Mouse (Mus musculus): Measurements from ENCODE around the gene Gm960. TPM values are rescaled to one million over a fixed set of nuclear protein-coding genes. Genes with fewer than 3 reads are reported as not detected.

The Gm960 gene
- polyA plus RNA-seq, 1 experiment, result not detected

DNA sequence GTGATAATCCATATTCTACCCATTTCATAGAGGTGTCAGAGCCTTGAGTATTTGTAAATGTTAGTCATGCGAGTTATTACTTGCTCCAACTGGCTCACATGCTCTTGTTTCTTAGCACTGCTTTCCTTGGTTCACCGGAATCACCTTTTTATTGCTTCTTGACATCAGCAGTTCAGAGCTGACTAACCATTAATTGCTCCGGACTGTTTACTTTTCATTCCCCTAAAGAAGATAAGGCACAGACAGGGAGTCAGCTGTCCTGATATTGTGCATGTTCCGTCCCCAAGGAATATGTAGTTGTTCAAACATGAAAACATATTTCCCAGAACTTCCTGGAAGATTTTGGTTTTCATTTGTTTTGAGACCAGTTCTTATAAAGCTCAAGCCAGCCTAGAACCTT lies 27.7 kb downstream of the Gm960 start:
- no peak for DNase-seq (ENCODE audit: low read depth in 1 of 2, low spot score in 2 of 2)
- 78% methylated on average over 4 of the region's 4 CpGs for WGBS
- Histone ChIP-seq H3K4me1 (ENCODE audit: control insufficient read depth, insufficient read depth, insufficient read length) (no peaks in the 10 kb centered on the region), H3K4me3 (ENCODE audit: extremely low read depth, insufficient read depth, insufficient read length) (no peak overlapping the region), H3K27me3 (ENCODE audit: control insufficient read depth, insufficient read depth, low read length) (0 out of 2 replicates have a peak, but pooled peaks cover 2% of the 10 kb centered on the region), H3K27ac (ENCODE audit: insufficient read depth, low read length) (no peak overlapping the region), H3K36me3 (ENCODE audit: control insufficient read depth, insufficient read depth, low read length) (no peaks in the 10 kb centered on the region)
- no peak for TF ChIP-seq CTCF (IDR thresholded peaks at IDR 0.05; ENCODE audit: extremely low read depth, insufficient read depth, insufficient read length, insufficient replicate concordance)
- no peak for TF ChIP-seq POLR2A (IDR thresholded peaks at IDR 0.05; ENCODE audit: low read depth, low read length)

DNA sequence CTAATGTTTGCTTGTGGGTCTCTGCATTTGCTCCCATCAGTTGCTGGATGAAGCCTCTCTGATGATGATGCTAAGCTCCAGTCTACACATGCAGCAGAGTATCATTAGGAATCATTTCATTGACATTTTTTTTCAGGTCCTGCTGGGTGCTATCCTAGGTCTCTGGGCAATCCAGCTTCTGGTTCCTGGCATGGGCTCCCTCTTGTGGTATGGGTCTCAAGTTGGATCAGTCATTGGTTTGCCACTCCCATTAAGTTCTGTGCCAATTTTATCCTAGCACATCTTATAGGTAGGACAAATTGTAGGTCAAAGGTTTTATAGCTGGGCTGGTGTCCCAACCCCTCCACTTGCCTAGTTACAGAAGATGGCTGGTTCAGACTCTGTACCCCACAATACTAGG lies 31.7 kb downstream of the Gm960 start:
- Histone ChIP-seq H3K27me3 (ENCODE audit: control insufficient read depth, insufficient read depth, low read length) (no peaks in the 10 kb centered on the region), H3K36me3 (ENCODE audit: control insufficient read depth, insufficient read depth, low read length) (no peaks in the 10 kb centered on the region), H3K27ac (ENCODE audit: insufficient read depth, low read length) (no peak overlapping the region), H3K4me1 (ENCODE audit: control insufficient read depth, insufficient read depth, insufficient read length) (no peaks in the 10 kb centered on the region), H3K4me3 (ENCODE audit: extremely low read depth, insufficient read depth, insufficient read length) (no peak overlapping the region)
- DNase-seq (ENCODE audit: low read depth in 1 of 2, low spot score in 2 of 2), result no peak
- TF ChIP-seq POLR2A (IDR thresholded peaks at IDR 0.05; ENCODE audit: low read depth, low read length), result no peak
- no peak for TF ChIP-seq CTCF (IDR thresholded peaks at IDR 0.05; ENCODE audit: extremely low read depth, insufficient read depth, insufficient read length, insufficient replicate concordance)

DNA sequence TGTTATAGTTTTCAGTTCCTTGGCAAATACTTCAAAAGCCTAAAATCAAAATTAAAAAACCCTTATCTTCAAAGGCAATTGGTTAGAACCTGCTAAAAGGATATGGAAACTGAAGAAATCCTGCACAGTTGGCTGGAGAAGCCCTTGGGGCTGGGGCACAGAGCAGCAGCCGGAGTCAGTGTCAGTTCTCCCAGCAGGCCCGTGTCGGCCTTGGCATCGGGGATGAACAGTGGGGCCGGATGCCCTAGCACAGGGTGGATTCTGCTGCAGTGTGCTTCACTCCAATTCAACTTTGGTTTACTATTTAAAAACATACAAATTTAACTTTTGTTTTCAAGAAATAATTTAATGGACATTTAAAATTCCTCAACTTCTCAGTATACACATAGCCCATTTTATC lies 40.3 kb downstream of the Gm960 start:
- WGBS, result 88% methylated on average over 5 of the region's 5 CpGs
- no peaks in the 10 kb centered on the region for H3K4me1 ChIP-seq (ENCODE audit: control insufficient read depth, insufficient read depth, insufficient read length)
- H3K27me3 ChIP-seq (ENCODE audit: control insufficient read depth, insufficient read depth, low read length), result no peaks in the 10 kb centered on the region

DNA sequence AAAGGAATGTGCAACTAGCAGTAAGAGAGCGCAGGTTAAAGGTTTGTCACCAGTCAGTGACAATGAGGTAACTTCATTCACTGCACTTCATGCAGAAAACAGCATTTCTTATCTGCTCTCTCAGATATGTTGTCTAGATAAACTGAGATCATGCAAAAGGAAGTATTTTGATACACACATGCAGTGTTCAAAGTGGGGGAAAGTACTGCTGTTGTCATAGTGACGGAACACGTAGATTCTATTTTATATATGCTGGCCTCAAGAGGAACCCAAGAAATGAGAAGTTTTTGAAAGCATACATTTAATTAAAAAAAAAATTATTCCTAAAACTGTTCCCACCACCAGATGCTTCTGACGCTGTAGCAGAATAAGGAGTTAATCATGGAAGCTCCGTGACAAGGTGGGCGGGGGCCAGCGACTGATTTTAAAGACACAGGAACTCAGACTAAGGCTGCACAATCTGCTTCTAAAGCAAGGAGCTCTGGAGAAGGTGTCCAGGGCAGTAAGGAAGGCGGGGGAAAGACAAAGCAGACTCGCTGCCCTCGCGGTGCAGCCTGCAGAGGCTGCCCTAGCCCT lies 51.5 kb downstream of the Gm960 start:
- no peaks in the 10 kb centered on the region for H3K27me3 ChIP-seq (ENCODE audit: control insufficient read depth, insufficient read depth, low read length)
- H3K27ac ChIP-seq (ENCODE audit: insufficient read depth, low read length), result no peak overlapping the region
- 83% methylated on average over 11 of the region's 11 CpGs for WGBS

More for the DNA sequence above, 40.3 kb downstream of the Gm960 start:
- TF ChIP-seq CTCF (IDR thresholded peaks at IDR 0.05; ENCODE audit: extremely low read depth, insufficient read depth, insufficient read length, insufficient replicate concordance) (no peak), POLR2A (IDR thresholded peaks at IDR 0.05; ENCODE audit: low read depth, low read length) (no peak)
- Histone ChIP-seq H3K27ac (ENCODE audit: insufficient read depth, low read length) (no peak overlapping the region), H3K4me3 (ENCODE audit: extremely low read depth, insufficient read depth, insufficient read length) (no peak overlapping the region), H3K36me3 (ENCODE audit: control insufficient read depth, insufficient read depth, low read length) (no peaks in the 10 kb centered on the region)
- no peak for DNase-seq (ENCODE audit: low read depth in 1 of 2, low spot score in 2 of 2)

DNA sequence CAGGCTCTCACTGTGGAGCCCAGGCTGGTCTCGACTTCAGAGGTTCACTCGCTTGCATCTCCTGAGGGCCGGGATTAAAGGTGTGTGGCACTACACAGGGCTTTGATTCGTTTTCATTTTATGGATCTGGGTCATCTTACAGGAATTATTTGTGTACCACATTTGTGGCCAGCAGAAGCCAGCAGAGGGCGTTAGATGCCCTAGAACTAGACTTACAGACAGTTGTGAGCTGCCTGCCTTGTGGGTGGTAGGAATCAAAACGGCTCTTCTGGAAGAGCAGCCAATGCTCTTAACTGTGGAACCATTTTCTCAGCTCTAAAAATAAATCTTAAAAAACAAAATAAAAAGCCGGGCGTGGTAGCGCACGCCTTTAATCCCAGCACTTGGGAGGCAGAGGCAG lies 54.2 kb downstream of the Gm960 start:
- H3K4me1 ChIP-seq (ENCODE audit: control insufficient read depth, insufficient read depth, insufficient read length), result no peaks in the 10 kb centered on the region
- no peak overlapping the region for H3K4me3 ChIP-seq (ENCODE audit: extremely low read depth, insufficient read depth, insufficient read length)
- no peak for DNase-seq (ENCODE audit: low read depth in 1 of 2, low spot score in 2 of 2)
- no peaks in the 10 kb centered on the region for H3K27me3 ChIP-seq (ENCODE audit: control insufficient read depth, insufficient read depth, low read length)
- WGBS, result 49% methylated on average over 10 of the region's 10 CpGs
- no peak overlapping the region for H3K27ac ChIP-seq (ENCODE audit: insufficient read depth, low read length)
- H3K36me3 ChIP-seq (ENCODE audit: control insufficient read depth, insufficient read depth, low read length), result no peaks in the 10 kb centered on the region
- no peak for TF ChIP-seq CTCF (IDR thresholded peaks at IDR 0.05; ENCODE audit: extremely low read depth, insufficient read depth, insufficient read length, insufficient replicate concordance)

More for the DNA sequence above, 51.5 kb downstream of the Gm960 start:
- Histone ChIP-seq H3K4me1 (ENCODE audit: control insufficient read depth, insufficient read depth, insufficient read length) (no peaks in the 10 kb centered on the region), H3K36me3 (ENCODE audit: control insufficient read depth, insufficient read depth, low read length) (no peaks in the 10 kb centered on the region), H3K4me3 (ENCODE audit: extremely low read depth, insufficient read depth, insufficient read length) (no peak overlapping the region)
- TF ChIP-seq POLR2A (IDR thresholded peaks at IDR 0.05; ENCODE audit: low read depth, low read length) (no peak), CTCF (IDR thresholded peaks at IDR 0.05; ENCODE audit: extremely low read depth, insufficient read depth, insufficient read length, insufficient replicate concordance) (no peak)
- DNase-seq (ENCODE audit: low read depth in 1 of 2, low spot score in 2 of 2), result no peak

DNA sequence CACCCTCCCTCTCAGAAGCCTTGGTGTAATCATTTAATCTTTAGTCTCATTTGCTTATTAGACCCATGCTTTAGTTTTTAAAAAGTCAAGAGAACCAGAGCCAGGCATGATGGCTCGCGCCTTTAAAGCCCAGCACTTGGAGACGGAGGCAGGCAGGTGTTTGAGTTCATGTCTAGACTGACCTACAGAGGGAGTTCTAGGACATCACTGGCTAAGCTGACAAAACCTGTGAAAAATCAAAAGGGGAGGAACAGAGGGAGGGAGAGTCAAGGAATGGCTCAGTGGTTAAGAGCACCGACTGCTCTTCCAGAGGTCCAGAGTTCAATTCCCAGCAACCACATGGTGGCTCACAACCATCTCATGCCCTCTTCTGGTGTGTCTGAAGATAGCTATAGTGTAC lies 62.5 kb downstream of the Gm960 start:
- no peak for TF ChIP-seq POLR2A (IDR thresholded peaks at IDR 0.05; ENCODE audit: low read depth, low read length)
- TF ChIP-seq CTCF (IDR thresholded peaks at IDR 0.05; ENCODE audit: extremely low read depth, insufficient read depth, insufficient read length, insufficient replicate concordance), result no peak
- Histone ChIP-seq H3K36me3 (ENCODE audit: control insufficient read depth, insufficient read depth, low read length) (no peaks in the 10 kb centered on the region), H3K27ac (ENCODE audit: insufficient read depth, low read length) (no peak overlapping the region), H3K4me3 (ENCODE audit: extremely low read depth, insufficient read depth, insufficient read length) (no peak overlapping the region), H3K4me1 (ENCODE audit: control insufficient read depth, insufficient read depth, insufficient read length) (no peaks in the 10 kb centered on the region), H3K27me3 (ENCODE audit: control insufficient read depth, insufficient read depth, low read length) (no peaks in the 10 kb centered on the region)
- 64% methylated on average over 4 of the region's 4 CpGs for WGBS
- DNase-seq (ENCODE audit: low read depth in 1 of 2, low spot score in 2 of 2), result no peak

DNA sequence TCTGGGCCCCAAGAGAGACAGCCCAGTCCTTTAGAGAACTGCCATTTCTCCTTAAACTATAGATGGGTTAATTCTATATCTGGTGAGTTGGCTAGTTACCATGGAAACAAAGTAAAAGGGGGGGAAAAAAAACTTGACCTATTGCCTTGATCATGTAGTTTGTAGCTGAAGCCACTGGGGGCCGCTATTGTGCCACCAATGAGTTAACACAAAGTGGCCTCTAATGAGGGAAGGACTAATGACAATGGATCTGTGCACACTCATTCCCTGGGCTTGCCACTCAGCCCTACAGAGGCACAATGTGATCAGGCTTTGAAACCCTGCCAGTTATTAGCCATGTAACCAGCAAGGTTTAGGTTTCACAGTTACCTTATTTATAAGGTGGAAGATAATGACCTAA lies 69.6 kb downstream of the Gm960 start:
- TF ChIP-seq POLR2A (IDR thresholded peaks at IDR 0.05; ENCODE audit: low read depth, low read length), result no peak
- TF ChIP-seq CTCF (IDR thresholded peaks at IDR 0.05; ENCODE audit: extremely low read depth, insufficient read depth, insufficient read length, insufficient replicate concordance), result peak; percentile 47; the same call in 1 of the 2 replicates
- Histone ChIP-seq H3K27me3 (ENCODE audit: control insufficient read depth, insufficient read depth, low read length) (no peaks in the 10 kb centered on the region), H3K27ac (ENCODE audit: insufficient read depth, low read length) (no peak overlapping the region), H3K4me3 (ENCODE audit: extremely low read depth, insufficient read depth, insufficient read length) (no peak overlapping the region), H3K36me3 (ENCODE audit: control insufficient read depth, insufficient read depth, low read length) (0 out of 2 replicates have a peak, but pooled peaks cover 1% of the 10 kb centered on the region), H3K4me1 (ENCODE audit: control insufficient read depth, insufficient read depth, insufficient read length) (peaks cover 9% of the 10 kb centered on the region; the same call in 1 of the 2 replicates)
- 3% methylated on average over 1 of the region's 1 CpGs for WGBS
- peak; percentile 48 to 51 for DNase-seq (ENCODE audit: low read depth in 1 of 2, low spot score in 2 of 2)

Data from spleen, adult 2 months (tissue).